Mouse (Mus musculus): ENCODE results near the gene Pank4.

DNA sequence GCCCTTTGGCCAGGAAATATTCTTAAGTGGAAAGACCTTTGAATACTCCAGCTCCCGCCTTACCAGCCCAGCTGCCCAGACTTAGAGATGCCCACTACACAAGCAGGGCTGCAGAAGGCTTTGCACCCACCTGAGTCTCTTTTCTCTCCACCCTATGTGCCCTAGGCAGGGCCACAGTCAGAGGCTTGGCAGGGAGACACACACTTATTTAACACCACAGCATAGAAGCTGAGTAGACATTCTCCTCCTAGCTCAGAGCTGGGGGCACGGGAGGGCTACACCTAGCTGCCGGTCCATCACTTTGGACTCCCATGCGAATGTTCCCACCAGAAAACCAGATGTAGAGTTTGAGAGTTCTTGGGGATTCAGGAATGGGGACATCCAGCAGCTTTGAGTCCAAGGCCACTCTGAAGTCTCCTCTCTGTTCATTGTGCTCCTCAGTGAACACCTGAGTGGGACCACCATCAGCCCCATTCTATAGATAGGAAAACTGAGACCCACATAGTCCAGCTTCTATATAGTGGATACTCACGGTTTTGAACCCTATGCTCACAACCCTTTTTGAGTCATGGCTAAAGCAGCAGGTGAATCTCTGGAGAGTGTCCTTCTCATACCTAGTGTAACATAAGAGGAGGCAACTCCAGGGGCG, 14.9 kb upstream of the Pank4 start:
- TF ChIP-seq POLR2A (IDR thresholded peaks at IDR 0.05; ENCODE audit: borderline replicate concordance, low read depth, low read length) (no peak), CTCF (IDR thresholded peaks at IDR 0.05; ENCODE audit: low read depth, low read length) (no peak)
